Mouse (Mus musculus): ENCODE data around the gene Nhlh2. TPM values are rescaled to one million over a fixed set of nuclear protein-coding genes. Genes with fewer than 3 reads are reported as not detected.

The Nhlh2 gene
- polyA plus RNA-seq, 1 experiment from 2014 or later, result not detected

DNA sequence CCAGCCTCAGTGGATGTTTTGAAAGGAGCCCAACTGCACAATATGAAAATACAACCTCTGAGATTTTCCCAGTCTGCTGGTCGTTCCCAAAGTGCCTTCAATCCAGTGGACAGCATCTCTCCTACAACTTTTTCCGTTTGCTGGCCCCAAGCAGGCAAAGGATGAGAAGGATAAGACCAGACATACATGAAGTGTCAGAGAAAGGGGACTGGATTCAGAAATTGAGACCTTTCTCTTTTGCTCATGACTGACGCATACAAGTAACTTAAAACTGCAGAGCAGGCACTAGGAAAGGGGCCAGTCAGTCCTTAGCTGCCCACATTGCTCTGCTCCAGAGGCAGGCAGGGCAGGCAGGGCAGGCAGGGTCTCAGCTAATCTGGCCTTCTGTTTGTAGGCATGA is 19.7 kb upstream of the Nhlh2 start:
- no peak overlapping the region for H3K4me2 ChIP-seq (ENCODE audit: low read depth, low read length)
- H3K4me3 ChIP-seq (replicated peaks; ENCODE audit: low read length), result no peak overlapping the region
- H3K4me1 ChIP-seq (ENCODE audit: control insufficient read depth, insufficient read depth, low read length), result no peaks in the 10 kb centered on the region
- no peaks in the 10 kb centered on the region for H3K27me3 ChIP-seq (ENCODE audit: control insufficient read depth, insufficient read depth, low read length)
- no peaks in the 10 kb centered on the region for H3K36me3 ChIP-seq (ENCODE audit: control insufficient read depth, insufficient read depth, low read length)
- 61% methylated on average over 3 of the region's 3 CpGs for WGBS
- no peak overlapping the region for H3K9ac ChIP-seq (ENCODE audit: low read length)
- ATAC-seq (ENCODE audit: insufficient read depth, low FRiP score), result no peak
- H3K27ac ChIP-seq (ENCODE audit: low read length), result no peak overlapping the region
- H3K9me3 ChIP-seq (replicated peaks; ENCODE audit: control insufficient read depth, low read length), result no peaks in the 10 kb centered on the region

DNA sequence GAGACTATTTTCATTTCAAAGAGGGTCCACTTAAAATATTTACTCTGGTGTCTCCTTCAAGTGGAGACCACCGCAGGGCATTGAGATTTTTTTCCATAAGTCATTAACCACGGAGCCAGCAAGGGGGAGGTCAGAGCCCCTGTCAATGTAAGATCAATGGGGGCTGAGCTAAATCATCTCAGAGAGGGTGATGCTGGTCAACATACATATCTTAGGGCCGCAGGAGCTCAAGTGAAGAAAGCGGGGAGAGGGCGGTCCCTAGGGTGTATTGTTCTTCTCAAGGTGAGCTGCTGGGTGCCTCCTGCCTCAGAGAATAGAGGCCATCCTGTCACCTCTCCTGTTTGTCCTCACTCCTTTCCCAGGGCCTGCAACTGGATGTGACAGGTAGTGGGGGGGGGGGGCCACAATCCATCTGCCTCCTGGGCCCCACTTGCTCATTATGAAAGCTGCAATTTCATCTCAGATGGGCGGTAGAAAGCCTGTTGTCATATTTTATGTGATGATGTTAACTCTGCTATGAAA is 18.8 kb upstream of the Nhlh2 start:
- H3K27ac ChIP-seq (ENCODE audit: low read length), result no peak overlapping the region
- WGBS, result 27% methylated on average over 6 of the region's 6 CpGs
- H3K4me1 ChIP-seq (ENCODE audit: control insufficient read depth, insufficient read depth, low read length), result no peaks in the 10 kb centered on the region
- no peak overlapping the region for H3K9ac ChIP-seq (ENCODE audit: low read length)
- H3K9me3 ChIP-seq (replicated peaks; ENCODE audit: control insufficient read depth, low read length), result no peaks in the 10 kb centered on the region
- no peak overlapping the region for H3K4me2 ChIP-seq (ENCODE audit: low read depth, low read length)
- H3K36me3 ChIP-seq (ENCODE audit: control insufficient read depth, insufficient read depth, low read length), result no peaks in the 10 kb centered on the region
- no peaks in the 10 kb centered on the region for H3K27me3 ChIP-seq (ENCODE audit: control insufficient read depth, insufficient read depth, low read length)
- ATAC-seq (ENCODE audit: insufficient read depth, low FRiP score), result no peak
- no peak overlapping the region for H3K4me3 ChIP-seq (replicated peaks; ENCODE audit: low read length)

DNA sequence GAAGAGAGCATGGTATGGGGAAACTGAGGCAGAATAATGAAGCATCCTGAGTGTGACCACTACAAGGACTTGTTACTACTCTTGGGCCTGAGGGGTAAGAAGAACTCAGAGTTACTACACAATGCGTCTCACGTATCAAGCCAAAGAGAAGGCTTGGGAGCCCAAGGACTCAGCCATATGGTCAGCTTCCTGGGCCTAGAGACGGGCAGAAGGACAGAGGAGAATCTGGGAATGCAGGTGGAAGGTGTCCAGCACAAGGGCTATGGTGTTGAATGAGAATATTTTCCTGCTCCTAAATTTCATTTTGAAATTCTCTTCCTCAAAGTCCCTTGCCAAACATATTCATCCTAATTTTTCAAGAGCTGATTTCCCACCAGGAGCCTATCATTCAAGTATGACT is 12.0 kb upstream of the Nhlh2 start:
- Histone ChIP-seq H3K27ac (ENCODE audit: low read length) (no peak overlapping the region), H3K9ac (ENCODE audit: low read length) (no peak overlapping the region), H3K4me1 (ENCODE audit: control insufficient read depth, insufficient read depth, low read length) (no peaks in the 10 kb centered on the region), H3K9me3 (replicated peaks; ENCODE audit: control insufficient read depth, low read length) (no peaks in the 10 kb centered on the region), H3K27me3 (ENCODE audit: control insufficient read depth, insufficient read depth, low read length) (no peaks in the 10 kb centered on the region), H3K4me3 (replicated peaks; ENCODE audit: low read length) (no peak overlapping the region), H3K4me2 (ENCODE audit: low read depth, low read length) (no peak overlapping the region), H3K36me3 (ENCODE audit: control insufficient read depth, insufficient read depth, low read length) (no peaks in the 10 kb centered on the region)
- no peak for ATAC-seq (ENCODE audit: insufficient read depth, low FRiP score)
- 93% methylated on average over 3 of the region's 3 CpGs for WGBS

DNA sequence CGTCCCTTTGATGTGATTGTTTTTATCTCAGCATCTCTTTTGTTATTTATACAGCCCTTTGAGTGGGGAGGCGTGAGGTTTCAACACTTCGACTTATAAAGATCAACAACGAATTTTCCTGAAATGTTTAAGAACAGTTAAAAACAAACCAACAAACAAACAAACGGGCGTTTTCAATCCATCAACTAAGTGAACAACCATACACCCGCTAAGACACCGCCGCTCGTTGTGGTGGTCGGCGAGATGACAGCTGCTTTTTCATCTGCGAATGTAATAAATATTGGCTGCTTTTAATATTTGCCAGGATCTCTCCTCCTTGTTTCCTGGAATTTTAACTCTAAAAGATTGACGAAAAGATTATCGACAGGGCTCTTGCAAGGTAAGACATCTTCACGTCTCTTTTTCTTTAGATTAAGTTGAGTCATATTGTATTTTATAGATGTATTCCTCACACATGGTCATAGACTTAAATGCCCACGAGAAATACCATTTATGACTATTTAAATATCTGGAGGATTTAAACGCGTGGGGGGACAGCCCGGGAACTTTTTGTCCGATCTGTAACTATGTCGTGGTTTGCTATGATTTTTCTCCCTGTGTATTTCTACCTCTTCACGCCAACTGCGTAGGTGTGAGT is 923 bp downstream of the Nhlh2 start:
- H3K36me3 ChIP-seq (ENCODE audit: control insufficient read depth, insufficient read depth, low read length), result no peaks in the 10 kb centered on the region
- WGBS, result 5% methylated on average over 24 of the region's 24 CpGs

DNA sequence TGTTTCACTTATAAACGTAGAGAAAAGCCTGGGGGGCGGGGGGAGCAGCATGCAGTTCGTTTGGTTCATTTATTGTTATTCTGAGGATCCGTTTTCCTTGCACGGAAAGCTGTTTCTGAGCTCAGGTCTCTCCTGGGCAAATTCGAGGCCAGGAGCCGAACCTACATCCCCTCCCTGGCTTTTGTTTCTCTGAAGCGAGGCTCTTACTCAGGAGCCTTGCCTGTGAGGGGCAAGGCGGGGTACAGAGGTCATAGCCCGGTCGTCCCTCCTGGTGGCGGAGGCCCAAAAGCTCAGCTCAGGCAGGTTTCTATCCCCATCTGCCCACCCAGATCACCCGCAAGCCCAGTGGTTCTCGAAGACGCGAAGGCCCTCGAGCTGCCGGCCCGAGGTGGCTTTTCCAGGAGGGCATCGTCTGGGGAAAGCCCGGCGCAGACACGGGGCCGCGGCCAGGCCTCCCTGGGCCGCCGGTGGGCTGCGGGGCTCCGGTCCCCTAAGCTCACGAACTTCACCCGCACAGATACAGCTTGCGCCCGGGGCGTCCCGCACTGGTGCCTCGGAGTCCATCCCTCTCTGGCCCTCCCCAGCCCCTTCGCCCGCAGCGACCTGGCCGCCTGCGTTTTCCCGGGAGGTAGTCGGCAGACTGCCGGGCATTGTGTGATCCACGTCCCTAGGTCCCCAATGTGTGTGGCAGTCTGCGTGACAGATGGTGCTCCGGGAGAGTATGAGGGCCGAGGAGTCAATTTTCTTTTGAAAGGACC is 1.6 kb downstream of the Nhlh2 start:
- Histone ChIP-seq H3K4me1 (ENCODE audit: control insufficient read depth, insufficient read depth, low read length) (peaks cover 15% of the 10 kb centered on the region; the same call in 1 of the 2 replicates), H3K9me3 (replicated peaks; ENCODE audit: control insufficient read depth, low read length) (no peaks in the 10 kb centered on the region), H3K4me3 (replicated peaks; ENCODE audit: low read length) (peak overlapping the region; percentile 27), H3K27me3 (ENCODE audit: control insufficient read depth, insufficient read depth, low read length) (peaks cover 64% of the 10 kb centered on the region), H3K36me3 (ENCODE audit: control insufficient read depth, insufficient read depth, low read length) (no peaks in the 10 kb centered on the region), H3K27ac (ENCODE audit: low read length) (no peak overlapping the region), H3K4me2 (ENCODE audit: low read depth, low read length) (peak overlapping the region; percentile 38), H3K9ac (ENCODE audit: low read length) (no peak overlapping the region)
- 2% methylated on average over 48 of the region's 48 CpGs for WGBS
- no peak for ATAC-seq (ENCODE audit: insufficient read depth, low FRiP score)

More for the DNA sequence above, 923 bp downstream of the Nhlh2 start:
- no peak overlapping the region for H3K9ac ChIP-seq (ENCODE audit: low read length)
- no peak for ATAC-seq (ENCODE audit: insufficient read depth, low FRiP score)
- H3K4me3 ChIP-seq (replicated peaks; ENCODE audit: low read length), result peak overlapping the region; percentile 27; the same call in 1 of the 2 replicates
- peaks cover 15% of the 10 kb centered on the region; the same call in 1 of the 2 replicates for H3K4me1 ChIP-seq (ENCODE audit: control insufficient read depth, insufficient read depth, low read length)
- H3K4me2 ChIP-seq (ENCODE audit: low read depth, low read length), result 0 out of 2 replicates have a peak overlapping the region, but pooled peaks have one; percentile 25
- H3K27me3 ChIP-seq (ENCODE audit: control insufficient read depth, insufficient read depth, low read length), result peaks cover 58% of the 10 kb centered on the region
- H3K9me3 ChIP-seq (replicated peaks; ENCODE audit: control insufficient read depth, low read length), result no peaks in the 10 kb centered on the region
- H3K27ac ChIP-seq (ENCODE audit: low read length), result no peak overlapping the region

DNA sequence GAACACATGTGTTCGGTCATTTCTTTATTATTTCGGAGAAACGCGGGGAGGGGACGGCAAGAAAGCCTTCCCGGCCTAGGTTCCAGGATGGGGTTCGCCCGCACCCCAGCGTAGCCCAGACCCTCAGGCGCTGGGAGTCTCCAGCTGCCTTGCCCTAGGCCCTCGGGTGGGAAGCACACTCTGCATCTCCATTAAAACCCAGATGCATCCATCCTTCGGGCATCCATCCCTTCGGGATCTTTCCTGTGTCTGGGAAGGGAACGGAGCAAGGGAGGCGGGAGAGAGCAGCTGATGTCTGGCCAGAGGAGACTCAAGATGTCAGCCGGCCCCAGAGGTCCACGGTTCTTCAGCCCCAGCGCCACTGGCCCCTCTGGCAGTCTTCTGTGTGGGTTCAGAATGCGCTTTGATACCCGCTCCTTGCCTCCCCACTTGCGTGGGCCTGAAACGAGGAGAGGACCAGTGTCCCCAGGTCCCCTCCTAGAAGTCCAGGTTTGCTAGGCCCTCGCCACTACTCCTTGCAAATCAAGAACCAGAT is 2.3 kb downstream of the Nhlh2 start:
- no peaks in the 10 kb centered on the region for H3K9me3 ChIP-seq (replicated peaks; ENCODE audit: control insufficient read depth, low read length)
- no peak overlapping the region for H3K27ac ChIP-seq (ENCODE audit: low read length)
- peaks cover 65% of the 10 kb centered on the region for H3K27me3 ChIP-seq (ENCODE audit: control insufficient read depth, insufficient read depth, low read length)
- WGBS, result 8% methylated on average over 23 of the region's 23 CpGs
- ATAC-seq (ENCODE audit: insufficient read depth, low FRiP score), result no peak
- peak overlapping the region; percentile 49; the same call in 1 of the 2 replicates for H3K4me2 ChIP-seq (ENCODE audit: low read depth, low read length)
- no peak overlapping the region; the same call in 1 of the 2 replicates for H3K9ac ChIP-seq (ENCODE audit: low read length)
- peak overlapping the region; percentile 38 for H3K4me3 ChIP-seq (replicated peaks; ENCODE audit: low read length)
- peaks cover 15% of the 10 kb centered on the region; the same call in 1 of the 2 replicates for H3K4me1 ChIP-seq (ENCODE audit: control insufficient read depth, insufficient read depth, low read length)
- H3K36me3 ChIP-seq (ENCODE audit: control insufficient read depth, insufficient read depth, low read length), result no peaks in the 10 kb centered on the region

DNA sequence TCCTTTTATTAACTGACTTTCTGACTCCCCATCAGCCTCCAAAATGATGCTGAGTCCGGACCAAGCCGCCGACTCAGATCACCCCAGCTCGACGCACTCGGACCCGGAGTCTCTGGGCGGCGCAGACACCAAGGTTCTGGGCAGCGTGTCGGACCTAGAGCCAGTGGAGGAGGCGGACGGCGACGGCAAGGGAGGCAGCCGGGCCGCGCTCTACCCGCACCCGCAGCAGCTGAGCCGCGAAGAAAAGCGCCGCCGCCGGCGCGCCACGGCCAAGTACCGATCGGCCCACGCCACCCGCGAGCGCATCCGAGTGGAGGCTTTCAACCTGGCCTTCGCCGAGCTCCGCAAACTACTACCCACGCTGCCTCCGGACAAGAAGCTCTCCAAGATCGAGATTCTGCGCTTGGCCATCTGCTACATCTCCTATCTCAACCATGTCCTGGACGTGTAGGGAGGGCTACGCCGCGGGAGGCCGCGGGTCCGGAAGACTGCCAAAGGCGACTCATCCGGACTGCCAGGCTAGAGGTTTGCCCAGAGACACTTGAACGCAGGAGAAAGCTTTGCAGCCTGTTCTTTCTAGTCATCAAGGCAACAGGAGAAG is 2.8 kb downstream of the Nhlh2 start:
- Histone ChIP-seq H3K27ac (ENCODE audit: low read length) (no peak overlapping the region), H3K4me2 (ENCODE audit: low read depth, low read length) (peak overlapping the region; percentile 49), H3K27me3 (ENCODE audit: control insufficient read depth, insufficient read depth, low read length) (peaks cover 63% of the 10 kb centered on the region), H3K9me3 (replicated peaks; ENCODE audit: control insufficient read depth, low read length) (no peaks in the 10 kb centered on the region), H3K9ac (ENCODE audit: low read length) (peak overlapping the region; percentile 15; the same call in 1 of the 2 replicates), H3K4me1 (ENCODE audit: control insufficient read depth, insufficient read depth, low read length) (peaks cover 15% of the 10 kb centered on the region; the same call in 1 of the 2 replicates), H3K4me3 (replicated peaks; ENCODE audit: low read length) (peak overlapping the region; percentile 38), H3K36me3 (ENCODE audit: control insufficient read depth, insufficient read depth, low read length) (no peaks in the 10 kb centered on the region)
- ATAC-seq (ENCODE audit: insufficient read depth, low FRiP score), result no peak
- WGBS, result 1% methylated on average over 53 of the region's 53 CpGs

DNA sequence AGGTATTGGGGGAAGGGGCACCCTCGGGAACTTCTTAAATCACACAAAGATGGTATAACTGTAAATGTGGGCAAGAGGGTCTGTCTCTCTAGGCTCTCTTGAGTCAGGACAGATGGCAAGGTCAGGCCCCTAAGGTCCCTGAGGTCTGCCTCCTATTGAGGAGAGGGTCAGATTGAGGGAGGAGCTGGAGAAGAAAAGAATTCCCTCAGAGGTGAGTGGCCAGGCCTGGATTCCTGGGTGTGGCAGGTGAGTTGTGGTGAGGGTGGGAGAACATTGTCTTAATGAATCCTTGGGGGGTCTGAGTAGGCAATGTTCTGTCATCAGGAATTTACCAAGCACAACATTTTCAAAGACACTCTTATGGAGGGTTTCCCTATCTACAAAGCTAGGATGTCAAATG is 10.7 kb downstream of the Nhlh2 start:
- Histone ChIP-seq H3K4me2 (ENCODE audit: low read depth, low read length) (no peak overlapping the region), H3K4me3 (replicated peaks; ENCODE audit: low read length) (no peak overlapping the region), H3K9ac (ENCODE audit: low read length) (no peak overlapping the region), H3K9me3 (replicated peaks; ENCODE audit: control insufficient read depth, low read length) (no peaks in the 10 kb centered on the region), H3K4me1 (ENCODE audit: control insufficient read depth, insufficient read depth, low read length) (0 out of 2 replicates have a peak, but pooled peaks cover 6% of the 10 kb centered on the region), H3K27me3 (ENCODE audit: control insufficient read depth, insufficient read depth, low read length) (peaks cover 14% of the 10 kb centered on the region), H3K27ac (ENCODE audit: low read length) (no peak overlapping the region), H3K36me3 (ENCODE audit: control insufficient read depth, insufficient read depth, low read length) (no peaks in the 10 kb centered on the region)
- ATAC-seq (ENCODE audit: insufficient read depth, low FRiP score), result no peak
- WGBS, result 70% methylated on average over 1 of the region's 1 CpGs
